Mouse (Mus musculus) lung, adult 18-20 months (tissue): ENCODE measurements around the gene Gemin4.
A peak's percentile ranks its signal among the peaks of the same experiment; 100 is the strongest.

Experiments
- DNase-seq, 2 experiments: peaks; one replicate each; pipeline ENCODE4 v3.0.0; 2022; ENCODE audit warnings: mixed read lengths in 2 of 2

The Gemin4 gene

DNA sequence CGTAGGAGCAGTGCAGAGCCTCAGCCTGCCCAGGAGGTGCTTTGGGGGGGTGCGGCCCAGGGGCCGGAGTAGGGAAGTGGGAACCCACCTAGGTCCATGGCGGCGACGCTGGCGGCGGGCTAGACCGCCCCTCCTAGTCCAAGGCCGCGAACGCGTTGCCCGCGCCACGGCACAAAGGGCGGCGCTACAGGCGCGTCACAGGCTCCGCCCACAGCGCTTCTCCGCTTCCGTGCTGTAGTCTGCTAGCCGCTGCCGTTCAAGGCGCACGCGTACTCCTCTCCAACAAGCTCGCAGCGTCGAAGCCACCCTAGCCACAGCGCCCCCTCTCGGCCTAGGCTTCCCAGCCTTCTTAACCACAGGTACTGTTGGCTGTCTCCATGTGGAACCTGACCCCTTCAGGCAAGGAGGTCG lies at the start of gene Gemin4, which contains the start of gene Dbil5:
Gene Gemin4, minus strand, starts transcription at position 275 of the 411 bp plus-strand sequence.
Gene Dbil5, plus strand, starts transcription at position 219 of the 411 bp plus-strand sequence.
- peak; percentile 97 to 98 for DNase-seq

DNA sequence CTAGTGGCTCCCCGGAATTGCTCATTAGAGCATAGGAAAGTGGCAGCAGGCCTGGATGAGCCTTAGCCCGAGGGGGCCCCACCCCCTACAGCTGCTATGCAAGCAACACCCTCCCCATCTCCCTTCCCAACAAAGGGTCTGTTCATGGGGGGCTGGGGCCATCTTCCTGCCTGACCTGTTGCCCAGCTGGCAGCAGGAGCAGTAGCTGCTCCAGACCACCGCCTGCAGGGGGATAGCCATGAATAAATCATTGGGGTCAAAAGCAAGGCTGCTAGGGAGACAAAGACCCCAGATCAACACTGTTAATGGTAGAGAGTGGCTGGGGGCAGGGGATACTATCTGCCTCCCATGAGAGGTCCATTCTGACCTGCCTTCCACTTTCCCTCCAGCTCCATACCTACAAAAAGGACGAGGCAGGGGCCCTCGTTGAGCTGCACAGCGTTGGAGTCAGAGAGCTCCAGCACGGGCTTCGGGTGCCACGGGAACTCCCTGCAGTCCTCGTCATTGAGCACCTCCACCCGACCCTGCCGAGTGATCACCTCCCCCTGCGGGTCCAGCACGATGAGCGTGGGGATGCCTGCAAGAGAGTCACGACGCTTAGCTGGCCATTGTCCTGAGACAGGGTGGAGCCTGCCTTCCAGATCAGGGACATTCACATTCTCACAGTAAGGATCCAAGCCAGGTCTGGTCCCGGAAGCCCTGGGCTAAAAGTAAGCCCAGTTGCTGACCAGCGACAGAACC lies 45.3 kb upstream of the Gemin4 start:
- no peak for DNase-seq

DNA sequence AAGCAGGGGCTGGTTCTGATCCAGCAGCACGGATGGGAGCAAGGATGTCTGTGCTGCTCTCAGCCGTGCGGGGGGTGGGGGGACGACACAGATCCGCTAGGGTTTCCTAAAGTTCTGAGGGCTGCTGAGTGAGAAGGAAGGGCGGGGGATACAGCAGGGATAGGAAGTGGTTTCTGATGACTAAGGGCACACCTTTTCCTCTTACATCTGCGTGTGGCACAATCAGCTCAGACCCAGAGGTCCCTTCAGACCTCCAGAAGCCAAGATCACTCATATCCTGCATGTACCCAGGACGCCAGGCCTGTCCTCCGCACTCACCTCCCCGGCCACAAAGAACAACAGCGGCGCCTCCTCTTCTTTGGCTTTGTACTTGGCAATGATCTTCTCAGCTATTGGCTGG lies 43.8 kb upstream of the Gemin4 start:
- peak in 1 of 2 experiments; percentile 13 for DNase-seq

DNA sequence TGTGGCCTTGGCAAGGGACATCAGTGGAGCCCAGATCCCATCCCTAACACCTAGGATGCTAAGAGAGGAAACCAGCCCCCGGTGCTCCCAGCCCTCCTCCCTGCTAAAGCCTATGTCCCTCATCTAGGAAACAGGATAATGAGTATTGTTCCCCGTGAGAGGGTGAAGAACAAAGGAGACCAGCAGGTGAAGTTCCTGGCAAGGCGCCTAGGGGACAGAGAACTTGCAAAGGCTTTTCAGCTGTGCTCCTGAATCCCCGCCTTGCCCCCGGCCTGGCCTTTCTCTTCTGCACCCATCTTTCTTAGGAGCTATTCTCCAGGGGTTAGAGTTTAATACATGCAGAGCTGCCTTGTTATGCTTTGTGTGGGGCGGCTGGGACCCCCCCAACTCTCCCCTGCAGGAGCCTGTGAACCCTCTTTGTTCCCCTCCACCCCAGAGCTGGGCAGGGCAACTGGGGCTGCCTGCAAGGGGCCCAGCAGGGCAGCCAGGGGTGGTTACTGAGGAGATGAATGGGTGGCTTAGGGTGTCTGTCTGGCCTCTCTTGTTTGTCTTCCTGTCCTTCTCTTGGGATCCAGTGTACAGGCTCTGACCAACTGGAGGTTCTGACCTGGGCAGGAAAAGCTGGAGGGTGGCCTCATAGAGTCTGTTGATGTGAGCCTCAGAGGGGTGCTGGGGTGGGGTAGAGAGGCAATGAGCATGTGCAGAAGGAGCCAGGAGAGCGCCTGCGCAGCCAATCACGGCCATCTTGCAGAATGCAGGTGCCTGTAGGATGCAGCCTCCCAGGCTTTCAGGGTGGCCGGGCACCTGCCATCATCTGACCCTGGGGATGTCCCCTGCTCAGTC lies 43.0 kb upstream of the Gemin4 start:
- DNase-seq = no peak

DNA sequence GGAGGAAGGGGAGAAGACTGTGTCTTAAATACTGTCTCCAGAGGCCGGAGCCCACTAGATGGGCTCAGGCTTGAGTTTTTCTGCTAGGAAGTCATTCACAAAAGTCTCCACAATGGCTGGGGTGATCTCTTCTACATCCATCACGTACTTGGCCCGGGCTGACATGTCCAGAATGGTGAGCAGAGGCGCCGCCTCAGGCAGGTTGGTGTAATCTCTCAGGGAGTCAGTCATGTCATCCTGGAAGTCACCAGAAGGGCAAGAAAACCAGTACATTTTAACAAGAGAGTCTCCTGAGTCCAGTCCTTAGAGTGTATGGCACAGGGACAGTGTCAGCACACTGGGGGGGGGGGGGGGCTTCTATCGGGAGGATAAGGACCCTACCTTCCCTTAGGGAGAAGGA lies 41.0 kb upstream of the Gemin4 start:
- DNase-seq = no peak

DNA sequence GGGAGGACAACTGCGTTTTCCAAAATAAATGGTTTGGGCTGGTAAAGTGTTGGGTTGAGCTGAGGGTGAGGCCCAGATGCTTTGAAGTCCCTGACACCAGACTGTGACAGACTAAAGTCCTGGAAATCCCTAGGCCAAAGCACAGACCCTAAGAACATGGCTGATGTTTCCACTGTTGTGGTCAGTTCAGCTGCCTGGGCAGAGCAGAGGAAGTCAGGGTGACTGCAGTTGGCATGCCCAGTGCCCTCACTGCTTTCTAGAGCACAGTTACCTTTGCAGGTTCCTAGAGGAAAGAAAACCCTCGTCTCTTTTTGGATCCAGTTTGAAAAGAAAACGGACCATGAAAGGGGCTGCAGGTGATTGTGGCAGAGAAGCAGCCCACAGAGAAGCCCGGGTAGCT lies 39.9 kb upstream of the Gemin4 start:
- no peak for DNase-seq

DNA sequence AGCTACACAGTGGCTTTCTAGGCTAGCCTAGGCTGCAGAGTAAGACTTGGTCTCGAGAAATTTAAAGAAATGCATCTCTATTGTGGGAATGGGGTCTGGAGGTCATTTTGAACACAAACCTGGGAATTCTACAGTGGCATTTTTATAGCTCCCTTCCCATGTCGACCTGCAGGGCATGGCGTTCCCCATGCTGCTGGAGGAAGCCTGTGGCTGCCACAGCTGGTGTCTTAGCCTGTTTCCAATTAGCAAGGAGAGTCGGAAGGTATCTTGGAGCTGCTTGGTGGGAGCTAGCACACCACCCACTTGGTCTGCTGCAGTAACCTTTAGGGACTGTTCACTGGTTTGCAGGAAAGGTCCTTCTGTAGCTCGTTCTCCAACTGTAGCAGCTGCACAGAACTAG lies 38.7 kb upstream of the Gemin4 start:
- no peak for DNase-seq

DNA sequence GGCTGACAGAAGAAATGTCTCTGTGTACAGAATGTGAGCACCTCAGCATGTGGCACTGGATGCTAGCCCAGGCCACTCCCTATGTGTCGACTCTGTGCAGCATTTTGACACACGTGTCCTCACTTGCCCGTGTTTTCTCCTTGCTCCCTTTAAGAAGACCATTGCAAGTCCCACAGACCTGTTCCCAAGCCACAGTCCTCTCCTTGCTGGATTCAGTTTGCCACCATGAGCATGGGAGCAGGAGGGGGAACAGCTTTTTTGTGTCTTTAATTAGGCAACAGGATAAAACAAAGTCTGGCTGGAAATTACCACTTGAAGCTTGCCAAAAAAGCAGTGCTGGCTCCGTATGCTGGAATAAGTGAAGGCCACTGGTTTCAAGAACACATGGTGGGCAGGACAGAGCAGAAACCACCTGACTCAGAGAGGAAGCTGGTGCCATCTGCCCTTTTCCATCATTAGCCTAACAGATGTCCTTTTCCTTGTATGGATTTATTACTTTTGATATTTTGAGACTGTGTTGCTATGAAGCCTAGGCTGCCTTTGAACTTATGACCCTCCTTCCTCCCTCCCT lies 38.1 kb upstream of the Gemin4 start:
- DNase-seq = no peak

DNA sequence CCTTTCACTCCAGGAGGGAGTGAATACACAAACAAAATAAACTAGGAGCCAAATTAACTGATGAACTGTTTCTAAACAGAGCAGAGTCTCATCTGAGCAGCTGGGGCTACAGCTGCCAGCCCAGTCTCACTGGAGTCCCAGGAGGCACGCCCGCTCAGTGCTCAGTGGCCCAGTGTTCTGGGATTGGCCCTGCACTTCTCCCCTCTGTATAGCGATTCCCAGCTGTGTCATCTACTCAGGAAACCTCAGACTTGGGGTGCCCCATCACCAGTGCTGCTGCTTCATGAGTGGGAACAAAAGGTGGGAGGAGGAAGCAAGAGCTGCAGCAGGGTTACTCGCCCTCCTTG lies 36.4 kb upstream of the Gemin4 start:
- DNase-seq = no peak

DNA sequence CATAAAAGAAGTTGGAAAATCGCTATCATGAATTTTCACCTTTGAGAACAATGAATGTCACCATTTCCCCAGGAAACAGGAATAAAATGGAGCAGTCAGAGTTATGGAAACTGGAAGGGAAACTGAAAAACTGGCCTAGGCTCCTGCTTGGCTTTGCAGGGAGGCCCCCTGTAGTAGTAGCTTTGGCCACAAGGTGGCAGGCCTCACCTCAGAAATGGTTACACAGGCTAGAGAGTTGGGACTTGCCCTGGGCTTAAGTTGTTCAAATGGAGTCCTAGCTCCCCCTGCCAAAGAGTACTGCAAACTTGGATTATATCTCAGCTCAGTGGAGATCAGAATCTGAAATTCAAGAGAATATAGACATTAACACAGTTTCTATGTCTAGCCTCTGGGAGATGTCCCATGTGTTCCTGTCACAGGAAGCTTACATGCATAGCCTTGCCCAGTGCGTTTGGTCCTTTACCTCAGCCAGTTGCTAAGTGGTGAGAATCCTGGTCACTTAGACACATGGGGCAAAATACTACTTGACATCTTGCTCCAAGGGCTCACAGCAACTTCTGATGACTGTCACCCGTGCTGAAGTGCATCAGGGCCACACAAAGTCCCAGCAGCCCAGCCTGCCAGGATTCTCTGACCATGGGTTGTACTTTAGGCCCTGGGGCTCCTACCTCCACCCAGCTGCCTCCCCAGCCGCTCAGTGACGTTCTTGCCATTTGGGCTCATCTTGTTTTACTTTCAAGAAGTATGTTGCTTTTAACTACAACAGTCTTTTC lies 35.9 kb upstream of the Gemin4 start:
- peak; percentile 80 to 86 for DNase-seq

DNA sequence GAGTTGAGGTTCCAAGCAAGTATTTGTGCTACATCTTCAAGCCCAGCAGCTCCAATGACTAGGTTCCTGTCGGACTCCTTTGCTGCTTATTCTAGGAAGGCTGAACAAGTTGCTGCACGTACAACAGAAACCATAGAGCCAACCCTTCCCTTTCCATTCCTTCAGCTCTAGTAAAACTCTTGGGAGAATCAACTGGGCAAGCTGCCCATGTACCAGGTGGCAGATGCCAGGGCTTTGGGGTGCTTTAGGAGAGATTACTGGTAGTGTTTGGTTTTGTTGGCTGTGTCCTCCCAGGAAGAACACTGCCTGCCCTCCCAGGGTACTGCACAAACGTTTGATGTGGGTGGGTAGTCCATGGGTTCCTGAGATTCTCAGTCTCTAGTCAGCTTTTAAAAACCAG lies 34.6 kb upstream of the Gemin4 start:
- DNase-seq = no peak

DNA sequence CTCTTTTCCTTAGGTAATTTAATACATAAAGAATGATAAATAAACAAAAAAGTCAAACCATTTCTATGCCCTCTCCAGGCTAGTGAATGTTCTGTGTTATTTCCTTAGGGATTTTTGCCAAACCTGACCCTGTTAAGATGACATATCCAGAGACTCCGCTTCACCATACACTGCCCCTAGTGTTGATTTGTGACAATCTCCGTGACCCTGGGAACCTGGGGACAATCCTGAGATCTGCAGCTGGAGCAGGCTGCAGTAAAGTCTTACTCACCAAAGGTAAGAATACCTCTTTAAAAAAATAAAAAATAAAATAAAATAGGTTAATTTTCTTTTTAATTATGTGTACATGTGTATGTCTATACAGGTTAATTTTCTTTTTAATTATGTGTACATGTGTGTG lies 29.8 kb upstream of the Gemin4 start:
- no peak for DNase-seq

DNA sequence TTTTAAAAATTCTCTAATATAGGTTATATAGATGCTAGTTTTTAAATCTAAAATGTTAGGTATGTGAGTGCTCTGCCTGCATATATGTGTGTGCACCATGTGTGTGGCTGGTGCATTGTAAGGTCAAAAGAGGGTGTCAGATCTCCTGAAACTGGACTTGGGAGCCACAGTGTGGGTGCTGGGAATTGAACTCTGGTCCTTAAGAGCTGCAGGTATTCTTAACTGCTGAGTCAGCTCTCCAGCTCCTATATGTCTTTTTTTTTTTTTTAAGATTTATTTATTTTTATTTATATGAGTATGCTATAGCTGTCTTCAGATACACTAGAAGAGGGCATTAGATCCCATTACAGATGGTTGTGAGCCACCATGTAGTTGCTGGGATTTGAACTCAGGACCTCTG lies 29.0 kb upstream of the Gemin4 start:
- no peak for DNase-seq

DNA sequence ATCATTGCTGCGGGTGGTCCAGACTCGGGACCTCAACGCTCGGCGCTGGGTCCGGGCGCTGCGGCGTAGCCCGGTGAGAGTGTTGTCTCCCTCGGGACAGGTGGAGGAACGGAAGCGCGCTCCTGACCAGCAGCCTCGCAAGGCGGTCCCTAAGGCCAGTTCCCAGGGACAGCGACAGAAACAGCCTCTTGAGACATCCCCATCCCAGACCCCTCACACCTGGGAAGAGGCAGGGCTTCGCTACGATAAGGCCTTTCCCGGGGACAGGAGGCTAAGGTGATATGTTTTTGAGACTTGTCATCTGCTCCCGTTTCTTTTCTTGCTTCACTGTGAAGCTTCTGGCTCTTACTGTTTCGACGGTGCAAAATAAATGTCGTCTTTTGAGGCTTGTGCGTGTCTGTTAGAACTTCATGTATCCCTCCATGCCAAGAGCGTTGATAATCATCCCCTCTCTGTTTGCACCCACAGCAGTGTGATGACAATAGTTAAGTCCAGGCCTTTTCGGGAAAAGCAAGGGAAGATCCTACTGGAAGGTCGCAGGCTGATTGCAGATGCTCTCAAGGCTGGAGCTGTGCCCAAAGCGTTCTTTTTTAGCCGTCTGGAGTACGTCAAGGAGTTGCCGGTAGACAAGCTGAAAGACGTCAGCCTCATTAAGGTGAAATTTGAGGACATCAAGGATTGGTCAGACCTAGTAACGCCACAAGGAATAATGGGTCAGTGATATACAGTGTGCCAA lies 26.5 kb upstream of the Gemin4 start:
- DNase-seq = no peak

DNA sequence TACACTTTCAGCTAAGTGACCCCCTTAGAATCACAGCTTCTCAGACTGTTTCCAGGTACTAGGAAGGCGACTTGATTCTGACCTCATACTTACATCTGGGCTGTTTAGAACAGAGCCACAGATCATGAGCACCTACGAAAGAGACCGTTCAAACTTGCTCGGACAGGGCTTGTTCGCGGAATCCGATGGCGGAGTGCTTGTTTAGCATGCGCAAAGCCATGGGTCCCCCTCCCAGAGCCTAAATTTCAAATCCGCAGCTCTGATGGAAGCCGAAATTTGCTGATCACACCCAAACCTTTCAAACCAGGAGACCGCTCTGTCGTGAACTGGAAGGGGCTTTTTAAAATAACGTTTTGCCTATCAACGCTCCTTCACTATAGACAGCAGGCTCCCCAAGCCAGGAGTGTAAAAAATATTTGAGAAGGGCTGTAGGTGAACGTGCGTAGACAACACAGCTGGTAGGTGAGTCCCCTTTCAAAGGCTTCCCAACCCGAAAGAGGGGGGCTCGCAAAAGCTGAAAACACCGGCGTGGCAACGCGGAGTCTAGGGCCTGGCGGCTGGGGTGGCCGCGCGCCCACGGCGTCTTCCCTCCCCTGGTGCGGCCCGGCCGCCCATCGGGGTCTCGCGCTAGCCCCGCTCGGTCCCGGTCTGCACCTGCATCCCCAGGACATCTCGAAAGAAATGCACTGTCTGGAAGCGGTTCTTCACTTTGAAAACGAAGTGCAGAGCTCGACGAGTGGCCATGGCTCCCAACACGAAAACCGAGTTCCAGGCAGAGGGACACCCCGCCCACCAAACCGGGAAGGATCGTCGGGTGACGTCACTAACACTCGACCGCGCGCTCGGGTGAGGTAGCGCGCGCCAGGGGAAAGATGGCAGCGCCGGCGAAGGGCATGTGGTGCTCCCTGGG lies 25.7 kb upstream of the Gemin4 start, which contains the start of the genes Mrm3 and Glod4:
Gene Mrm3, plus strand, starts transcription at position 815 of the 910 bp plus-strand sequence.
Gene Glod4, minus strand, starts transcription at position 825 of the 910 bp plus-strand sequence.
- DNase-seq = peak; percentile 90 to 93

DNA sequence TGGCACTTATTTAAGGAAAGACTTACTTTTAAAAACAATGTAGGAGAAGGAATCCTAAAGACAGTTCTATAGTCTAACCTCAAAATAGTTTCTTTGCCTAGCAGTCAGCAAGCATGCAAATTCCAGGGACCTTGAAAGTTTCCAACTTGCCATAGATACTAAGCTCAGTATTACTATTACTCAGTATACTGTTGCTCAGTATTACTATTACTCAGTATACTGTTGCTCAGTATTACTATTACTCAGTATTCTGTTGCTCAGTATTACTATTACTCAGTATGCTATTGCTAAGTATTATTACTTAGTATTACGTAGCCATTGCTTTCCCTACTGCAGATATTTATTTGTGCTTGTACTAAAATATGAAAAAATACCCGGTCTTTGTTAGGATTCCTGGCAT lies 22.3 kb upstream of the Gemin4 start:
- DNase-seq = no peak

DNA sequence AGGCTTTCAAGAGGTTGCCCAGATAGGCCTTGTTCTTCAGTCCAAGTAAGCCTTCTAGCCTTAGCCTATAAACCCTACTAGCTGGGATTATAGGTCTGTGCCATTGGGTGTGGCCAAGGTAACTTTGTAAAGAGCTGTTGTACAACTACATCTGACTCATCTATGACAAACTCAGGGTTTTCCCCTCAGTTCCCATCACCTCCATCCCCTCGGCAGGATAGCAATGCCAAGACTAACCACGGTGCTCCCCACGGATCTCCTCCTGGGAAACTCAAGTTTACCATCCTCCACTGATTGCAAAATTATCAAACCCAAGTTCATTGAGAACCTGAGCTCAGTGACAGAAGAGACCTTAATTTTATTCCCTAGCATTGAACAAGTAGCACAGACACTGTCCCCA lies 18.7 kb upstream of the Gemin4 start:
- DNase-seq = no peak

DNA sequence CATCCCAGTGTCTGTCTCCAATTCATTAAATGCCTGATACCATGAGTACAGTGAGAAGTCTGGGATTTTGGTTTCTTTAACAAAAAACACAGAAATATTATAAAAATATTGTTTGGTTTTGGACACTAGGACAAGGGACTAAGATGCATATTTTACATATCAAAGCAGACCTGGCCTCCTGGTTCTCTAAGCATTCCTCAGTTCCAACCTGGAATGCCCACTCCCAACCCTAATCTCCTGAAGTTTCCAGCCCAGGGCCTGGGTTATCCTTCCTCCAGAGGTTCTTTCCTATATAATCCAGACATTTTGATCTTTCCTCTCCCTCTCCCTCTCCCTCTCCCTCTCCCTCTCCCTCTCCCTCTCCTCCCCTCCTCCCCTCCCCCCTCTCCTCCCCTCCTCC lies 7.6 kb upstream of the Gemin4 start:
- DNase-seq = no peak

DNA sequence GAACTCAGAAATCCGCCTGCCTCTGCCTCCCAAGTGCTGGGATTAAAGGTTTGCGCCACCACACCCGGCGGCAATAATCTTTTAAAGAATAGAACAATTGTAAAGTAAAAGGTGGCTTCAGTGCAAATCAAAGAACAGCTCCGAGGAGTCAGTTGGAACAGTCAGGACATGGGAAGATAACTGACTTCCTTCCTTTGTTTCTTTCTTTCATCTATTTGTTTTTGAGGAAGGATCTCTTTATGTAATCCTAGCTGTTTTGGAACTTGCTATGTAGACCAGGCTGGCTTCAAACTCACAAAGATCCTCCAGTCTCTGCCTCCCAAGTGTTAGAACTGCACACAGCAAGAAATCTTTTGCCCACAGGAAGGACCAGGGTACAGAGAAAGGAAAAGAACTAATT lies 7.2 kb upstream of the Gemin4 start:
- no peak for DNase-seq

DNA sequence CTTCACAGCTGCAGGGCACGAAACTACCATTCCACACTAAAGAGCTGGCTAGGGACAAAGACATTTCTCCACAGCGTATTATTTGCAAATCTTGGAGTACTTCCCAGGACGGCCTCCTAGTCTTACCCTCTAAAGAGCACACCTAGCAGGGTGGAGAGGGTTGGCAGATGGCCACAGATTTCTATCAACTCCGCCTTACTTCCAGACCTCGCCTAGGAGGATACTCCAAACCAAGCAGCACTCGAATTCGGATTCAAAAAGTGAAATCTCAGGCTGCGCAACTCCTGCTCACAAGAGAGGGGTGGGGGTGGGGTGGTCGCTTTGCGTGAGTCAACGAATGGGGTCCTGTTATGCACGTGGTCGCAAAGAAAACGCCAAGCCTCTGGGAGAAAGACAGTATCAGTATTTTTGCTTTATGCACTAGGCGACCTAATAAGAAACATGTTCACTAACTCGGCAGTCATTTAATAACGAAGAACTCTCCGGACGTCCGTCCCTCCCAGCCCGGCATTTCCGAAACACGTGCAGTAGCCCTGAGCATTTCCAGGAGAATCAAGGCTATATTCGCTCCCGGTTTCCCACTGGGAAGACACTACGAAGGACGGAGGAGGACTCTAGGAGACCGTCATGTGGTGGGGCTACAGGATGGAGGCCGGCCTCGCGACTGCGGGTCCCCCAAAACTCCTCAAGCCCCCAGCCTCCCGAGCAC lies 629 bp downstream of the Gemin4 start:
- DNase-seq = peak; percentile 82 to 90
